Mouse (Mus musculus) right cerebral cortex, postnatal 25 days (tissue): ENCODE measurements around the gene Olfr918.

ENCODE experiments used
- DNase-seq: peaks from one replicate; pipeline ENCODE4 v3.0.0; 2022

The Olfr918 gene

GRCm38 (mm10) chr9:38674501-38674900, at the start of gene Olfr918:
TSS of gene Olfr918 (minus strand) at chr9:38674601.
- DNase-seq, result no peak

- DNase-seq, result no peak
Measured at GRCm38 (mm10) chr9:38724044-38724443, 49.6 kb upstream of the Olfr918 start.

- DNase-seq, result no peak
Measured at GRCm38 (mm10) chr9:38718927-38719441, 44.6 kb upstream of the Olfr918 start.

- DNase-seq, result no peak
Measured at GRCm38 (mm10) chr9:38718102-38718501, 43.7 kb upstream of the Olfr918 start, which contains the start of gene Vwa5a. TSS of gene Vwa5a (plus strand) at chr9:38718268.

- no peak for DNase-seq
Measured at GRCm38 (mm10) chr9:38672887-38673286, 1.5 kb downstream of the Olfr918 start.

GRCm38 (mm10) chr9:38665742-38666141, 8.7 kb downstream of the Olfr918 start, which contains the start of gene Olfr917:
TSS of gene Olfr917 (minus strand) at chr9:38665842.
- DNase-seq, result no peak

- DNase-seq, result no peak
Measured at GRCm38 (mm10) chr9:38659775-38660174, 14.6 kb downstream of the Olfr918 start, which contains the start of gene Olfr916. TSS of gene Olfr916 (minus strand) at chr9:38659875.

GRCm38 (mm10) chr9:38632406-38632805, 42.0 kb downstream of the Olfr918 start:
- no peak for DNase-seq
